Mouse (Mus musculus) natural killer cell, adult 2 months (primary cell): ENCODE results near the gene Tomm70a.
A peak's percentile ranks its signal among the peaks of the same experiment; 100 is the strongest.
"Not testable (repeated sequence)": the region's sequence is repeated elsewhere in the genome, so short reads cannot be mapped to it uniquely, and the experiment has no call there.

Source experiments
- DNase-seq, 2 experiments: peaks; one replicate each; pipeline ENCODE4 v3.0.0; 2022; ENCODE audit warnings: low spot score in 2 of 2

The Tomm70a gene

GRCm38 (mm10) chr16:57144741-57145140, 23.2 kb downstream of the Tomm70a start:
- no peak for DNase-seq

- no peak for DNase-seq
Measured at GRCm38 (mm10) chr16:57151437-57151836, 29.9 kb downstream of the Tomm70a start.

GRCm38 (mm10) chr16:57155899-57156298, 34.4 kb downstream of the Tomm70a start:
- no peak for DNase-seq

GRCm38 (mm10) chr16:57157076-57157475, 35.6 kb downstream of the Tomm70a start:
- no peak for DNase-seq

DNA sequence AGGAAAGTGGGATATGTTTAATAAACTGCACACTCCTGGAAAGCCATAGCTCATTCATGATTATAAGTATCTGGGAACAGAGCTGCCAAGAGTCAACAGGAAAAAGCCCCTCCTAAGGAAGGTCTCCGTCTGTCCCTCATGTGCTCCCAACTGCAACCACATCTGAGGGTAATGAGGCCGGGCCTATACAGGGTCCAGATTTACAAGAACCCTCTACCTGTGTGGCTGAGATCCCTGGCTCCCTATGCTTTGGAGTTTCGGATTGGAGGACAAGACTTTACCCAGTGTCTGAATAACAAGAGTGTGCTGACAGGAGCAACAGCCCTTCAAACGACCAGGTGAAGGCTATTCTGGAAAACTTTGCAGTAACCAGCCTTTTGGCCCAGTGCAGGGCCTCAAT, 36.2 kb downstream of the Tomm70a start:
- no peak for DNase-seq

GRCm38 (mm10) chr16:57159835-57160234, 38.3 kb downstream of the Tomm70a start:
- no peak for DNase-seq

- no peak for DNase-seq
Measured at GRCm38 (mm10) chr16:57162841-57163240, 41.3 kb downstream of the Tomm70a start.

- no peak for DNase-seq
Measured at GRCm38 (mm10) chr16:57163694-57164093, 42.2 kb downstream of the Tomm70a start.

GRCm38 (mm10) chr16:57165157-57165556, 43.7 kb downstream of the Tomm70a start:
- no peak for DNase-seq

DNA sequence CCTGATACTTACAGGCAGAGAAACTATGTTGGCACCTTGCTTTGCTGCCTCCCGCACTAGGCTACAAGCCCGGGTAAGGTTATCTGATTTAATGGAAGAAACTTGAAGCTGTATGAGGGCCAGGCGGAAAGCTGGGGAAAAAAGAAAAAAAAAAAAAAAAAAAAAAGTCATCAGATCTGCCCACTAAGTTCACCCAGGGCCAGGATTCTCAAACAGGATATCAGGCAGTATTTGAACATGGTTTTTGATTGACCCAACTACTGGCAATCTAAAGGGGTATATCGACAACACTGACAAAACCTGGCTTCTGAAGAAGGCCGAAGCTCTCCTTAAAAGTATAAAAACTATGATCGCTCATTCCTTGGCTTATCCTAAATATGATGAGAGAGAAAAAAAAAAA, 44.6 kb downstream of the Tomm70a start:
- DNase-seq: no peak

GRCm38 (mm10) chr16:57166611-57167513, 45.4 kb downstream of the Tomm70a start, which contains the start of gene Nit2:
Nit2 (minus strand) TSS chr16:57167341.
- peak; percentile 89 to 93 for DNase-seq

- DNase-seq: no peak
Measured at GRCm38 (mm10) chr16:57167514-57167912, 46.0 kb downstream of the Tomm70a start.

DNA sequence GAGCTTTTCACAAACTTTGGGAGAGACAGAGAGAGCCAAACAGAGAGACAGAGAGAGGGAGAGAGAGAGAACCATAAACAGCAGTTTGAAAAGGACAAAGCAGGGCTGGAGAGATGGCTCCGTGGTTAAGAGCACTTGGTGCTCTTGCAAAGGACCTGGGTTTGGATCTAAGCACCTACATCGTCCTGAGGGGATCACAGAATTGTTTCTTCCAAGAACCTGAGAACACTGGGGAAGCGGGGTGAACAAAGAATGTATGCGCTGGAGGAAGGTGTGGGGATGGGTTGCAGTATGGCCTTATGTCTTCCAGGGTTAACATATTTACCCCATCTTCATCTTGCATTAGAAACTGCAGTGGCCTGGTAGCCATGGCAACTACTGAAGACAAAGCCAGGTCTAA, 46.7 kb downstream of the Tomm70a start:
- DNase-seq: no peak

- DNase-seq: no peak
Measured at GRCm38 (mm10) chr16:57171161-57171560, 49.7 kb downstream of the Tomm70a start.

- DNase-seq: no peak
Measured at GRCm38 (mm10) chr16:57171570-57171969, 50.1 kb downstream of the Tomm70a start.

DNA sequence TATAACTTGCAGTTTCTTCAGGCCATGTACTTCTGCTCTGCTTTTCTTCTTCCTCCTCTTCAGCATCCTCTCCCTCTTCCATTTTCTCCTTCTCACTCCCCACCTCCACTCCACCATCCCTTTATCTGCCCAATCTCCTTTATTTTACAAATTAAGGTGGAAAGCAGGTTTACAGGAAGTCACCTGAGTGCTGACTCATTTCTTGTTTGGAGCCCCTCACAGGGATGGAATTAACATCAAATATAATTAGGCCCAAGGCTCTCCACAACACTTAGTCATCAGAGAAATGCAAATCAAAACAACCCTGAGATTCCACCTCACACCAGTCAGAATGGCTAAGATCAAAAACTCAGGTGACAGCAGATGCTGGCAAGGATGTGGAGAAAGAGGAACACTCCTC, 53.0 kb downstream of the Tomm70a start:
- DNase-seq: not testable (repeated sequence)

GRCm38 (mm10) chr16:57175751-57176150, 54.2 kb downstream of the Tomm70a start:
- no peak for DNase-seq

GRCm38 (mm10) chr16:57176276-57176675, 54.8 kb downstream of the Tomm70a start:
- no peak for DNase-seq

DNA sequence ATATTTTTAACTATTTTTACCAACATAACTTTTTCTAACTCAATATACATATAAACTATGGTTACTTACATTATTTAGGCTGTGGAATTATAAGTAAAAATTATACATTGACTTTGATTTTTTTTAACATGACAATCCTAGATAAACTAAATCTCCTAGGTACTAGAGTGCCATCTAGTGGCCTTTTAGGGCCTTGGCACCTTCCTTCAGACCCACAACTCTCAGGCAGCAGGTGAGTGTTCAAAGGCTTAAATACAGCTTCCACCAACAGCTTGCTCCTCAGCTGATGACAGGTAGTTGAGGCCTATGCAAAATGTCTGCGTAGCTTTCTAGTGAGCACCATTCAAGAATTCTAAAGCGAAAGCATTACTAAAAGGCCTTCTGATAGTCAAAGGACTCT, 55.8 kb downstream of the Tomm70a start:
- DNase-seq: peak; percentile 30 to 34

DNA sequence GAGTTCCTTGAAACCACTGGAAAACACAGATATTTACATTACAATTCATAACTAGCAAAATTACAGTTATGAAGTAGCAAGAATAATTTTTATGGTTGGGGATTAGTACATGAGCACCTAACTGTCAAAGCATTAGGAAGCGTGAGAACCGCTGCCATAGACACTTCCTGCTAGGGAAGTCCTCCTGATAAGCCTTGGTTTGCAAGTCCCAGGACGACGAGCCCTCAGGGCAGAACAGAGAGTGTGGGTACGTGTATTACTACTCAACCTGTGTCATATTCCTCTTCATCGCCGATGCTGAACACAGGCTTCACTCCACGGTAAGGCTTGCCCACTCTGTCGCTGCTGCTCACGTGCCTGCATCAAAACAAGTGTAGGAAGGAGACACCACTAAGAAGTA, 56.2 kb downstream of the Tomm70a start:
- DNase-seq: no peak

- DNase-seq: no peak
Measured at GRCm38 (mm10) chr16:57181180-57181579, 59.7 kb downstream of the Tomm70a start.

GRCm38 (mm10) chr16:57182037-57182436, 60.5 kb downstream of the Tomm70a start:
- DNase-seq: no peak

GRCm38 (mm10) chr16:57186618-57187017, 65.1 kb downstream of the Tomm70a start:
- DNase-seq: no peak

DNA sequence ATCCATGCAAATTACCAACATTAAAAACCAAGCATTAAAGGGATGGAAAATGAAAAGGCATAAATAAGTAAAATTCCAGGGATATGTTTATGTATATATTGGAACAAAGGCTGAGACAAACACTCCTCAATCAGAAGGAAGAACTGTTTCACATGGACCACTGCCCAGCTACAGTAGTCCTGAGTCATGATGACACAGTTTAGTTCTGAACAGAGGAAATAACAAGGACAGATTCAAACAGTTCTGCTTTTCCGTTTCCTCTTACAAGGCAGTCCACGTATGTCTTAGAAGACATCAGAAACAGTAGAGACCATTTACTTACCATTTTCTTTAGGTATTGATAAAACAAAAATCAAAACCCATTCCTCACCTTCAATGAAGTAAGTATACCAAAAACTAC, 68.0 kb downstream of the Tomm70a start:
- no peak for DNase-seq
